Mouse (Mus musculus): Measurements from ENCODE around the gene Echdc3.

DNA sequence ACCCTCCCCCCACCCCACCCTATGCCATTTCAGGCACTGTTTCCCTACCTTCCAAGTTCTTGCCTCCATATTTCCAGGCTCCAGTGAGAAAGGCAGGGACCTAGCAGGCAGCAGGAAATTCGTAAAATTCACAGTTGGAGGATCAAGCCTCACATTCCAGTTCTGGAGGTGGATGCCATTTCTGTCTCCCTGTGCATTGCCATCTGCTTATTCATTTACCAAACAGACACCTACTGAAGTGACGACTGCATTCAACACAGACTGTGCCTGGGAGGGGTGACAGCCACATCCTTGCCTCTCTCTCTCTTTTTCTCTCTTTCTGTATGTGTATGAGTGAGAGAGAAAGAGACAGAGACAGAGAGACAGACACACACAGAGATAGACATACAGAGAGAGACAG is 44.3 kb upstream of the Echdc3 start:
- TF ChIP-seq CTCF (conservative IDR thresholded peaks at IDR 0.05; ENCODE audit: low read length) (no peak), POU5F1 (IDR thresholded peaks at IDR 0.05; ENCODE audit: borderline replicate concordance, low read length) (no peak)
